ENCODE assay signal across 9 mouse cellular contexts in the genomic region with DNA sequence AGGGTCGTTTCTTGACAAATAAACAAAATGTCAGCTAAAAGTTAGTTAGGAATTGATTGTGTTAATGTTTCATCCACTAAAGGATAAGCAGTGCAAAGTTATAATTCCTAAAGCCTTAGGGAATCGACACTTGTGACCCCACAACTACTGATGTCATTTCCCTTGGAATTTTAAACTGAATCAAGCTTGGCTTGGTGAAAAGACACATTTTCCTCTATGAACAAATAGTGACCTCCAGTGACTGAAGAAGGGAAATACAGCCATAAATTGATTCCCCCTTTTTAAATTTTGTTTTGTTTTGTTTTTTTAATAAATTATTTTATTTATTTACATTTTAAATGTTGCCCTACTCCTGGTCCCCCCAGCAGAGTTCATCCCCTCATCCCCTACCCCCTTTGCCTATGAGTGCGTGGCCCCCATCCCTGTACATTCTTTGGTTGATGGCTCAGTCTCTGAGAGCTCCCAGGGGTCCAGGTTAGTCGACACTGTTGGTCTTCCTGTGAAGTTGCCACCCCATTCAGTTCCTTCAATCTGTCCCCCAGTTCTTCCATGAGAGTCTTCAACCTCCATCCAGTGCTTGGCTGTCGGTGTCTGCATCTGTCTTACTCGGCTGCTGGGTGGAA. TPM values are rescaled to one million over a fixed set of nuclear protein-coding genes. Genes with fewer than 3 reads are reported as not detected.
DNase-seq lines count a peak whose midpoint lies in the region; ATAC-seq and TF ChIP-seq lines count a peak whose summit lies in the region.
"Had no signal": no experiment of that assay in that cellular context is flagged by ENCODE, and none has a peak within 500 bp of the region (broad histone marks: within the 10 kb centered on the region; RNA-seq: fewer than 3 reads in every experiment).

No protein-coding gene starts in this region.

- 47% methylated on average over 6 of the region's 6 CpGs for WGBS in kidney, postnatal 0 days
- 66% methylated on average over 6 of the region's 6 CpGs for WGBS in midbrain, embryonic 12.5 days

- TF ChIP-seq CTCF in kidney, postnatal 0 days (IDR thresholded peaks at IDR 0.05; ENCODE audit: low read depth): peak; percentile 77
- TF ChIP-seq CTCF in MEL (IDR thresholded peaks at IDR 0.05 in 2 of 3, conservative IDR thresholded peaks at IDR 0.05 in 1 of 3; ENCODE audit: control insufficient read depth in 1 of 3, insufficient read depth in 1 of 3, low read depth in 2 of 3, low read length in 3 of 3, poor library complexity in 1 of 3, severe bottlenecking in 1 of 3): peak; percentile 6 to 53 (median 42); a peak in 4 of 6 replicates

- TF ChIP-seq EP300 in MEL (IDR thresholded peaks at IDR 0.05; ENCODE audit: low read depth in 1 of 2, low read length in 2 of 2): no peak

- no peaks in the 10 kb centered on the region for H3K79me2 ChIP-seq in MEL (ENCODE audit: control insufficient read depth, insufficient read depth, low read length, poor library complexity)

- H3K27ac ChIP-seq in kidney, postnatal 0 days: no peak overlapping the region
- H3K27ac ChIP-seq in MEL (ENCODE audit: control insufficient read depth, low read depth, low read length): no peak overlapping the region
- no peak overlapping the region for H3K27ac ChIP-seq in midbrain, embryonic 12.5 days (replicated peaks)
- H3K27ac ChIP-seq: macrophage had no signal

- H3K36me3 ChIP-seq in kidney, postnatal 0 days (ENCODE audit: insufficient read depth, low read length): no peaks in the 10 kb centered on the region
- peaks cover 0 to 21% of the 10 kb centered on the region in 2 experiments; a peak in 2 of 4 replicates for H3K36me3 ChIP-seq in MEL (ENCODE audit: control insufficient read depth in 1 of 2, insufficient read depth in 2 of 2, low read length in 2 of 2)
- no peaks in the 10 kb centered on the region for H3K36me3 ChIP-seq in midbrain, embryonic 12.5 days

- no peaks in the 10 kb centered on the region for H3K9me3 ChIP-seq in kidney, postnatal 0 days (replicated peaks; ENCODE audit: low read length)
- H3K9me3 ChIP-seq in MEL (replicated peaks; ENCODE audit: insufficient read depth, low read length): no peaks in the 10 kb centered on the region
- H3K9me3 ChIP-seq in midbrain, embryonic 12.5 days: no peaks in the 10 kb centered on the region

- H3K27me3 ChIP-seq in kidney, postnatal 0 days (ENCODE audit: insufficient read depth, low read length): no peaks in the 10 kb centered on the region
- H3K27me3 ChIP-seq in MEL (ENCODE audit: control insufficient read depth in 1 of 2, insufficient read depth in 2 of 2, low read length in 2 of 2): no peaks in the 10 kb centered on the region; a peak in 1 of 4 replicates
- no peaks in the 10 kb centered on the region for H3K27me3 ChIP-seq in midbrain, embryonic 12.5 days

- peak; percentile 33 for DNase-seq in embryo, embryonic 10 days (ENCODE audit: low spot score)
- no peak for DNase-seq in embryo, embryonic 9.5 days (ENCODE audit: extremely low spot score)
- DNase-seq in kidney, postnatal 0 days (ENCODE audit: low spot score): peak; percentile 74
- no peak for DNase-seq in kidney, postnatal 10 days
- DNase-seq in MEL (ENCODE audit: low read depth, low spot score): peak; percentile 39
- DNase-seq in thymus, postnatal 14 days: no peak
- no peak for DNase-seq in urinary bladder, postnatal 4 days (ENCODE audit: low spot score in 2 of 2)

- ATAC-seq in kidney, postnatal 0 days (replicated peaks; ENCODE audit: low FRiP score, low read depth): no peak
- peak; percentile 68; the same call in 1 of the 2 replicates for ATAC-seq in midbrain, embryonic 12.5 days (ENCODE audit: low FRiP score, low read depth)

- H3K4me3 ChIP-seq in kidney, postnatal 0 days (replicated peaks; ENCODE audit: low read depth, low read length): no peak overlapping the region
- H3K4me3 ChIP-seq in MEL (ENCODE audit: control insufficient read depth in 1 of 2, insufficient read depth in 1 of 2, low read depth in 2 of 2, low read length in 2 of 2): no peak overlapping the region
- H3K4me3 ChIP-seq in midbrain, embryonic 12.5 days: no peak overlapping the region

- H3K4me1 ChIP-seq in kidney, postnatal 0 days (replicated peaks; ENCODE audit: insufficient read depth, low read length): no peaks in the 10 kb centered on the region
- peaks cover 4 to 11% of the 10 kb centered on the region in 2 experiments for H3K4me1 ChIP-seq in MEL (ENCODE audit: control insufficient read depth in 1 of 2, insufficient read depth in 2 of 2, low read length in 2 of 2)
- no peaks in the 10 kb centered on the region for H3K4me1 ChIP-seq in midbrain, embryonic 12.5 days

- TF ChIP-seq RAD21 in MEL (IDR thresholded peaks at IDR 0.05; ENCODE audit: low read depth, low read length): peak; percentile 69

- no peak overlapping the region for H3K4me2 ChIP-seq in kidney, postnatal 0 days (ENCODE audit: low read length)
- no peak overlapping the region for H3K4me2 ChIP-seq in midbrain, embryonic 12.5 days (replicated peaks)

- TF ChIP-seq POLR2A in MEL (IDR thresholded peaks at IDR 0.05; ENCODE audit: control insufficient read depth in 1 of 2, insufficient read depth in 1 of 2, low read depth in 1 of 2, low read length in 2 of 2, poor library complexity in 1 of 2): no peak

- no peak overlapping the region for H3K9ac ChIP-seq in kidney, postnatal 0 days (ENCODE audit: low read depth, low read length)
- no peak overlapping the region for H3K9ac ChIP-seq in MEL (ENCODE audit: control insufficient read depth, low read depth, low read length, poor library complexity, severe bottlenecking)
- no peak overlapping the region for H3K9ac ChIP-seq in midbrain, embryonic 12.5 days (replicated peaks)

TF ChIP-seq in MEL, 35 proteins besides CTCF, POLR2A, EP300 and RAD21:
- TF ChIP-seq SIN3A (IDR thresholded peaks at IDR 0.05; ENCODE audit: low read length): no peak
- TF ChIP-seq POLR2AphosphoS5 (IDR thresholded peaks at IDR 0.05; ENCODE audit: borderline replicate concordance, low read depth, low read length): no peak
- no peak for TF ChIP-seq KAT2A (conservative IDR thresholded peaks at IDR 0.05; ENCODE audit: low read depth, low read length)
- no peak for TF ChIP-seq ZMIZ1 (IDR thresholded peaks at IDR 0.05; ENCODE audit: low read depth, low read length)
- TF ChIP-seq GATA1 (IDR thresholded peaks at IDR 0.05; ENCODE audit: low read depth, low read length): no peak
- TF ChIP-seq HCFC1 (IDR thresholded peaks at IDR 0.05; ENCODE audit: low read depth, low read length): no peak
- TF ChIP-seq ZC3H11A (IDR thresholded peaks at IDR 0.05; ENCODE audit: low read depth, low read length): peak; percentile 44
- peak; percentile 52 for TF ChIP-seq SMC3 (IDR thresholded peaks at IDR 0.05; ENCODE audit: low read depth, low read length)

RNA-seq across cellular contexts. Expression of a gene that starts 21.5 kb away (rescaled TPM):
- 1.3 and 1.5 TPM in 2 replicates for polyA plus RNA-seq in kidney, postnatal 0 days (2015; fragmentation: Nextera tagmentation; extraction: Ambion mirVana)
- total RNA-seq in MEL (2012; rRNA removed): not detected in 2 replicates
- polyA plus RNA-seq in MEL (2012; ENCODE audit: insufficient read depth in 1 of 2, insufficient read length in 2 of 2, low read depth in 1 of 2, low replicate concordance in 2 of 2, missing spikeins in 1 of 2): not detected
- 2.0 and 2.1 TPM in 2 replicates for polyA plus RNA-seq in midbrain, embryonic 12.5 days (2016; fragmentation: Nextera tagmentation; extraction: Ambion mirVana)

Comparison
In these comparisons a context has a peak if more than half of its experiments do, and no peak if none do; other contexts are left out.
1. DNase-seq: peak in embryo, embryonic 10 days (single experiment), kidney, postnatal 0 days (single experiment) and MEL (single experiment); none in embryo, embryonic 9.5 days (single experiment), kidney, postnatal 10 days (single experiment), thymus, postnatal 14 days (single experiment) and urinary bladder, postnatal 4 days (0 of 2).